Mouse (Mus musculus) liver, postnatal 0 days (tissue): ENCODE measurements around the gene Pi4kb. TPM values are rescaled to one million over a fixed set of nuclear protein-coding genes. Genes with fewer than 3 reads are reported as not detected.

ENCODE experiments used
- ATAC-seq: fragments of 200-750 bp; cut with Nextera tagmentation; 2 replicates; pipeline ENCODE4 v1.8.0; 2017; ENCODE audit warnings: mild to moderate bottlenecking, moderate library complexity
- DNase-seq: peaks from one replicate; pipeline ENCODE4 v3.0.0-alpha.2; 2016
- H3K27ac ChIP-seq: fragments of 300-500 bp; sonication (generic); 2 replicates; pipeline ENCODE4 v1.5.1; 2014; ENCODE audit warnings: antibody characterized with exemption, moderate library complexity, mild to moderate bottlenecking, low read depth
- H3K27me3 ChIP-seq: fragments of 300-500 bp; sonication (generic); 2 replicates; pipeline ENCODE4 v1.6.1; 2014; ENCODE audit warnings: low read length, control low read depth, mixed read lengths; ENCODE audit not compliant: insufficient read depth
- H3K36me3 ChIP-seq: fragments of 300-500 bp; sonication (generic); replicated peaks from 2 replicates; pipeline ENCODE4 v1.6.1; 2014; ENCODE audit warnings: mild to moderate bottlenecking, control low read depth, low read length, moderate library complexity, mixed read lengths; ENCODE audit not compliant: insufficient read depth
- H3K4me1 ChIP-seq: fragments of 300-500 bp; sonication (generic); 2 replicates; pipeline ENCODE4 v1.6.1; 2014; ENCODE audit warnings: antibody characterized with exemption, mild to moderate bottlenecking, control low read depth; ENCODE audit not compliant: insufficient read depth
- H3K4me2 ChIP-seq: fragments of 300-500 bp; sonication (generic); 2 replicates; pipeline ENCODE4 v1.6.1; 2014; ENCODE audit warnings: low read depth, mild to moderate bottlenecking, low read length, moderate library complexity, mixed read lengths
- H3K4me3 ChIP-seq: fragments of 300-500 bp; sonication (generic); 2 replicates; pipeline ENCODE4 v1.5.1; 2014; ENCODE audit warnings: low read depth, low read length
- H3K9ac ChIP-seq: fragments of 300-500 bp; sonication (generic); replicated peaks from 2 replicates; pipeline ENCODE4 v1.6.1; 2014; ENCODE audit warnings: mild to moderate bottlenecking, moderate library complexity
- H3K9me3 ChIP-seq: fragments of 300-500 bp; sonication (generic); 2 replicates; pipeline ENCODE4 v1.6.1; 2016; ENCODE audit warnings: mild to moderate bottlenecking, control low read depth, low read length, mixed read lengths
- CTCF ChIP-seq: sonication (generic); IDR thresholded peaks from 2 replicates; pipeline ENCODE4 v1.5.1; 2016; ENCODE audit warnings: antibody characterized with exemption, low read depth
- EP300 ChIP-seq: IDR thresholded peaks from 2 replicates; pipeline ENCODE4 v1.6.1; 2016; ENCODE audit warnings: antibody characterized with exemption, low read depth, mild to moderate bottlenecking
- WGBS: fragments of 180-500 bp; shearing (Covaris S2); extraction: QIAGEN DNeasy Blood & Tissue Kit; methylation state at CpG from one replicate; pipeline ENCODE4 v1.1.7; 2014; ENCODE audit not compliant: insufficient replicate concordance; 5-methylcytosine and 5-hydroxymethylcytosine counted together
- polyA plus RNA-seq: library from polyadenylated mRNA; unstranded; fragments of >200 nt; fragmentation: Nextera tagmentation; extraction: Ambion mirVana; gene quantifications from 2 replicates; pipeline ENCODE4 v1.2.1, GENCODE M21; 2015

Gene Pi4kb
- polyA plus RNA-seq, 1 experiment from 2014 or later, result 5.4 TPM

DNA sequence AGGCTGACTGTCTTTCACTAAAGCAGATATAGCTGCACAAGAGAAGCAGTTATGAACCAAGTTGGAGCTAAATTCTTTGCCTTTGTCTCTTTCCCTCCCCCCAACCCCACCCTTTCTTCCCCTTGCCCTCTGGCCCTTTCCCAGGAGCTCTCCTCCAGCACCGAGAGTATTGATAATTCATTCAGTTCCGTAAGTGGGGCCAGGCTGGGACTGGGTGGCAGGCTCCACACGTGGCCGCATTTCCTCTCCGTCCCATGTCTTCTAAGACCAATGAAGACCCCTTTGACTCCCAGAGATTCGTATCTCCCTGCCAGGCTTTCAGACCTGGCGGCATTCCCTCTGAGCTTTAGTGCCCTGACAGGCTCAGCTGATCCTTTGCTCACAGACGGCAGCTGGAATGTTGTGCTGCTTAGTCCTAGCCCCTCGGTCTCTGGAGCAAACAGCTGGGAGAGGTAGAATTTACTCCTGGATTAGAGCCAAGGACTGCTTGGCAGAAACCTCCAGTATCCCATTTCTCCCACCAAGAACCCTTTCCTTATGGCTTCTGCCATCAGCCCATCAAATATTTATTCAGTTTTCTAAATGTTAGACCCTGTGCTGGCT is 14.7 kb downstream of the Pi4kb start:
- H3K27me3 ChIP-seq, result no peaks in the 10 kb centered on the region
- H3K27ac ChIP-seq, result no peak overlapping the region
- peaks cover 34% of the 10 kb centered on the region for H3K36me3 ChIP-seq
- H3K4me2 ChIP-seq, result no peak overlapping the region
- WGBS, result 67% methylated on average over 9 of the region's 9 CpGs
- no peak overlapping the region for H3K4me3 ChIP-seq
- TF ChIP-seq EP300 (no peak), CTCF (no peak)
- H3K9ac ChIP-seq, result no peak overlapping the region
- DNase-seq (no peak), ATAC-seq (no peak)
- peaks cover 21% of the 10 kb centered on the region for H3K4me1 ChIP-seq
- H3K9me3 ChIP-seq, result no peaks in the 10 kb centered on the region

DNA sequence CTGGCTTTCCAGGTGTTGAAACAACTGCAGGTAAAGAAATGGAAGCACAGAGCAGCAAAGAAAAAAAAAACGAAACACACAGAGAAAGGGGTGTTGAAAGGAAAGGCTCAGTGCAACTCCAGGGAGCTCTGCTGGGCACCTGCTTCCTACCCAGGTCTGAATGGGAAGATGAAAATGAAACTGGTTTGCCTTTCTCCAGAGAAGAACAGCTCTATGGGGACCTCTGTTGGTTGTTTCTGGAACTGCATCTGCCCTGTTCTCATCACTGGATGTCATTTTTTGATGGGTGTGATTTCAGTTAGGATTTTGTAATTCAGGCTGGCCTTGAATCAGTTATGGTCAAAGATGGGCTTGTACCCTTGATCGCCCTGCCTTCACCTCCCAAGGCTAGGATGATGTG is 22.4 kb downstream of the Pi4kb start:
- Histone ChIP-seq H3K27me3 (no peaks in the 10 kb centered on the region), H3K9ac (no peak overlapping the region), H3K4me3 (no peak overlapping the region), H3K9me3 (no peaks in the 10 kb centered on the region), H3K27ac (no peak overlapping the region), H3K36me3 (peaks cover 71% of the 10 kb centered on the region), H3K4me2 (no peak overlapping the region; the same call in 1 of the 2 replicates), H3K4me1 (0 out of 2 replicates have a peak, but pooled peaks cover 2% of the 10 kb centered on the region)
- TF ChIP-seq CTCF, result peak; percentile 97
- no peak for TF ChIP-seq EP300
- 33% methylated on average over 2 of the region's 2 CpGs for WGBS
- DNase-seq (peak; percentile 88), ATAC-seq (peak; percentile 66)

DNA sequence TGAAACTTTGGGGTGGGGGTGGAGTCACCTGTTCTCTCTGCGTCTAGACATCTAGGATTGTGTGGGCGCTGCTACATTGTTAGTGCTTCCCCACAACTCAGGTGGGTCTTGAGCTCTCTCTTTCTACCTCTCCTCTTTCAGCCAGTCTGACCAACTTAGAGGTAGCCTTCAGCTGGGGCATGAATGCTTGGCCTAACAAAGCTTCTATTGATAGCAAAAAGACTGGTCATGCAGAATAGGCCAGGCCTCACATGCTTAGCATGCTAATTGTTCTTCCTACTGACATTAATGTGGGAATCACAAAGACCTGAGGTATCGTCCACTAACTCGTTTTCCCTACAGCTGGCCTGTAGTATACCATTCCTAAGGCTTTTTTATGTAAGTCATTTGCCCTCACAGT is 28.0 kb downstream of the Pi4kb start:
- TF ChIP-seq EP300 (no peak), CTCF (no peak)
- Histone ChIP-seq H3K27me3 (no peaks in the 10 kb centered on the region), H3K4me3 (no peak overlapping the region), H3K9ac (no peak overlapping the region), H3K9me3 (no peaks in the 10 kb centered on the region), H3K4me2 (no peak overlapping the region), H3K27ac (no peak overlapping the region), H3K36me3 (peaks cover 73% of the 10 kb centered on the region), H3K4me1 (no peaks in the 10 kb centered on the region)
- 86% methylated on average over 4 of the region's 4 CpGs for WGBS
- DNase-seq (no peak), ATAC-seq (no peak)

DNA sequence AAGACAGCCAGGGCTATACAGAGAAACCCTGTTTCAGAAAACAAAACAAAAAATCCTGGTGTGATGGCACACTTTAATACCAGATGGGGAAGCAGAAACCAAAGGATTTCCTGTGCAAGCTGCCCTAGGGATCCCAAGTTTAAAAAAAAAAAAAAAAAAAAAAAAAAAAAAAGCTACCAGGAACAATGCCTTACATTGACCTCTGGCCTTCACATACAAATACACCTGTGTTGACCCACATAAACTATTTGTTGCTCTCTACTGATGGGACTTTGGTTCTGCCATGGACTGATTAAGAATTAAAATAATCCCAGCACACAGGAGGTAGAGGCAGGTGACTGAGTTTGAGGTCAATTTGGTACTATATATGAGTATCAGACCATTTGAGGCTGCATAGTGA is 28.7 kb downstream of the Pi4kb start:
- Histone ChIP-seq H3K9me3 (no peaks in the 10 kb centered on the region), H3K27ac (no peak overlapping the region), H3K4me2 (no peak overlapping the region), H3K4me1 (no peaks in the 10 kb centered on the region), H3K27me3 (no peaks in the 10 kb centered on the region), H3K4me3 (no peak overlapping the region), H3K36me3 (peaks cover 75% of the 10 kb centered on the region), H3K9ac (no peak overlapping the region)
- ATAC-seq (no peak), DNase-seq (no peak)
- TF ChIP-seq EP300 (no peak), CTCF (no peak)

DNA sequence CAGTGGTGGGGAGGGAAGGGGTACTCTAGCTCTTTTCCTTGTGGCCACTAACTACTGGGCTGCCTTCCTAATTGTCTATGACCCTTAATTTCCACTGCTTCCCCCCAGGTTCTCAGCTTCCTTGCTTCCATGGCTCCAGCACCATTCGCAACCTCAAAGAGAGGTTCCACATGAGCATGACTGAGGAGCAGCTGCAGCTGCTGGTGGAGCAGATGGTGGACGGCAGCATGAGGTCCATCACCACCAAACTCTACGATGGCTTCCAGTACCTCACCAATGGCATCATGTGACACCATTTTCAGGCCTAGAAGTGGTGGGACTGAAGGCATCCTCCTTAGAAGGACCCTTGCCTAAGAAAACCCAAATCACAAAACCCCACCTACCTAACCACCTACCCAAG is 31.1 kb downstream of the Pi4kb start:
- Histone ChIP-seq H3K9me3 (no peaks in the 10 kb centered on the region), H3K9ac (no peak overlapping the region), H3K4me1 (no peaks in the 10 kb centered on the region), H3K4me3 (no peak overlapping the region), H3K27ac (no peak overlapping the region), H3K36me3 (peaks cover 79% of the 10 kb centered on the region), H3K27me3 (no peaks in the 10 kb centered on the region), H3K4me2 (no peak overlapping the region)
- ATAC-seq (no peak), DNase-seq (no peak)
- TF ChIP-seq CTCF (no peak), EP300 (no peak)
- 90% methylated on average over 3 of the region's 3 CpGs for WGBS

DNA sequence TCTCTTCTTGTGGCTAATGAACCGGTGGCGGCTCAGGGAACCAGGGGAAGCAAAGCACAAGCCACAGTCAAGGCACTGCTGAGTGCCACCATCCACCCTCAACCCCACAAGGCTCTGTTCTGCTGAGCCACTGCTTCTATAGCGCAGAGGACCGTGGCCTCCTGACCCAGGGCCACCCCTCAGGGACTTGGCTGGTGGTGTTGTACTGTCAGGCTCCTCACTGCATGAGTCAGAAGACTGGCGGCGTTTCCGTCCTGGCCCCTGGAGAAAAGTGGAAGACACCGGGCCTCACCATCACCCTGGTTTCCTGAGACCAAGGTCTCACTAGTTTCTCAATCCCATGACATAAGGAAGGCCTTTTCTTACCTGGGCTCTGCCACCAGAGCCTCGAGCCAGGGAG is 33.2 kb downstream of the Pi4kb start:
- Histone ChIP-seq H3K9me3 (no peaks in the 10 kb centered on the region), H3K27me3 (no peaks in the 10 kb centered on the region), H3K4me2 (no peak overlapping the region), H3K4me1 (peaks cover 3% of the 10 kb centered on the region; the same call in 1 of the 2 replicates), H3K27ac (no peak overlapping the region), H3K9ac (no peak overlapping the region), H3K4me3 (no peak overlapping the region), H3K36me3 (peaks cover 84% of the 10 kb centered on the region)
- DNase-seq, result no peak
- ATAC-seq, result no peak
- WGBS, result 77% methylated on average over 9 of the region's 9 CpGs
- TF ChIP-seq EP300 (no peak), CTCF (no peak)

DNA sequence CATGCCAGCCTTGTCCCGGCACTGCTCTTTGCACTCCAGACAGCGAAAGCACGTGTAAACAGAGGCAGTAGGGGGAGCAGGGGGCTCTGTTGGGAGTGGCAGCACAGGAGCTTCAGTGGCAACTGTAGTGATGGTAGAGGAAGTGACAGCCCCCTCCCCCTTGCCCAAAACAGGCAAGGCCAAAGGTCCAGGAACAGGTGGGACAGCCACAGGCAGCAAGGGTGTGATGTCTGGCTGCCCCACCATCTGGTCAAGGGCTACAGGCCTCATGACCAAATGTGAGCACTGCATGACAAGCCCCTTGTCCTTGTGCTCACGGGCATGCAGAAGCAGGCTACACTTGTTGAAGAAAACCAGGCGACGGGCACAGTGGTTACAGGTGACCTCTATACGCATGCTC is 35.9 kb downstream of the Pi4kb start:
- no peak for DNase-seq
- 80% methylated on average over 7 of the region's 7 CpGs for WGBS
- Histone ChIP-seq H3K9ac (no peak overlapping the region), H3K27me3 (no peaks in the 10 kb centered on the region), H3K4me2 (no peak overlapping the region), H3K27ac (no peak overlapping the region), H3K9me3 (no peaks in the 10 kb centered on the region), H3K4me1 (peaks cover 22% of the 10 kb centered on the region), H3K36me3 (peaks cover 65% of the 10 kb centered on the region), H3K4me3 (no peak overlapping the region)
- TF ChIP-seq CTCF (no peak), EP300 (no peak)
- no peak for ATAC-seq
